Mouse (Mus musculus) retina, postnatal 7 days (tissue): ENCODE data around the gene Fam155a.

Experiments used
- DNase-seq: peaks from one replicate; pipeline ENCODE4 v3.0.0-alpha.2; 2012; ENCODE audit warnings: low read depth, low spot score

Gene Fam155a

DNA sequence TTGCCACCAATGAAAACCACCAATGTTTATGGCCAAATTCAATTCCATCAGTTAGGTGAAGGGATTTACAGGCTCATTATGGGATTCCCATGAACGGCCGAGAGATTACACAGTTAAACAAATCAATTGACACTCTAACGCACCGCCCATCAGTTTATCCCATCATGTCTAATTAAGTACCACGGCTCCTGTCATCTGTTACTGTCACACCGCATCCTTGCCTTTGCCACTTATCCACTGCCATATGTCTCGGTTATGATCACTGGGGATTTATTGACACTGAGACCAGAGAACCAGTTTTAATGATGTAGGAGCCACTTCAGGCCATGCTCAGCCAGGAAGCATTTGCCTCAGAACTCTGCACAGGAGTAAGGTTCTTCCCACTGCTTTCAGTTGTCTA, 588.5 kb downstream of the Fam155a start:
- DNase-seq = no peak

GRCm38 (mm10) chr8:9180686-9181315, 590.2 kb downstream of the Fam155a start:
- DNase-seq = no peak

GRCm38 (mm10) chr8:9176974-9177373, 594.0 kb downstream of the Fam155a start:
- DNase-seq = no peak

- DNase-seq = peak; percentile 52
Measured at GRCm38 (mm10) chr8:9174865-9175565, 595.9 kb downstream of the Fam155a start.

GRCm38 (mm10) chr8:9171848-9172247, 599.1 kb downstream of the Fam155a start:
- no peak for DNase-seq

GRCm38 (mm10) chr8:9167995-9168394, 603.0 kb downstream of the Fam155a start:
- no peak for DNase-seq

DNA sequence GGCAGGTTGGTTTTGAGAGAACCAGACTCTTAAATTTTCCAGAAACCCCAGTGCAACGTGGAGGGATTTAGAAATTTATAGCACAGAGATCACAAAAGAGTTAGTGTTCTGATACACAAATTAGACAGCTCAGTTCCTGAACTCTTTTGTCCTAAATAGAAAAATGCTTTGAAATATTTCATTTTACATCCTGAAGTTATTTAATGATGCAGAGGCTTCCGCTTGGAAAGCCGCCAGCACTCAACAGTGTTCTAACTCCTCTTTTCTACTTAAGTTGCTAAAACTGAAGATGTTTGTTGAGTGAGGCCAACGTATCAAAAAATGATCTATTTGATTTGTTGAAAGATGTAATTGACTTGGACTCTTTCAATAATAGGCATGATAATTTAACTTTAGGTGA, 609.4 kb downstream of the Fam155a start:
- DNase-seq = no peak

- no peak for DNase-seq
Measured at GRCm38 (mm10) chr8:9159322-9159721, 611.6 kb downstream of the Fam155a start.

DNA sequence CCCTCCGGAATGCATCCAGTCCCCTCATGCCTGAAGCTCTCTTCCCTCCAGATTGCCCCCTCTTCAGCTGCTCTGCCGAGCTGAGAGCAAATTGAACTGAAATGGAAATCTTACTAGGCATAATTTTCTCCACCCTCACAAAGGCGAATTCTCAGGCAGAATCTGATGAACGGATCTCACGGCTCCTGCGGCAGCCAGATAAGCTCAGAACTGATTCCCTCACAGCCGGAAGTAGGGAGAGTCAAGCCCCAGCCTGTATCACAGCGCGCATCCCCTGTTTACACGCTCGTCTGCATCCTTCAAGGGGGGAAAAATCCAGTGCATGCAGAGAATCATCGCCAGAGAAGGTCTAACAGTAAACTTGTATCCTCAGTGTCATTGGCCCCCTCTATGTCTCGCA, 612.3 kb downstream of the Fam155a start:
- no peak for DNase-seq

- no peak for DNase-seq
Measured at GRCm38 (mm10) chr8:9157141-9157781, 613.7 kb downstream of the Fam155a start.
